Mouse (Mus musculus) hindbrain, embryonic 11.5 days (tissue): ENCODE results near the gene Lgals1. TPM values are rescaled to one million over a fixed set of nuclear protein-coding genes. Genes with fewer than 3 reads are reported as not detected.

ENCODE experiments used
- ATAC-seq: fragments of 200-750 bp; cut with Nextera tagmentation; 2 replicates; pipeline ENCODE4 v1.8.0; 2017; ENCODE audit warnings: mild to moderate bottlenecking, moderate TSS enrichment, moderate library complexity; ENCODE audit not compliant: low FRiP score
- DNase-seq: peaks from one replicate; pipeline ENCODE4 v3.0.0-alpha.2; 2015; ENCODE audit warnings: low spot score
- H3K27ac ChIP-seq: fragments of 300-500 bp; sonication (generic); 2 replicates; pipeline ENCODE4 v1.5.1; 2014; ENCODE audit warnings: mild to moderate bottlenecking, low read depth, low read length
- H3K27me3 ChIP-seq: fragments of 300-500 bp; sonication (generic); 2 replicates; pipeline ENCODE4 v1.6.1; 2014; ENCODE audit warnings: mild to moderate bottlenecking, low read length, moderate library complexity, mixed read lengths; ENCODE audit not compliant: control insufficient read depth, insufficient read depth
- H3K36me3 ChIP-seq: fragments of 300-500 bp; sonication (generic); 2 replicates; pipeline ENCODE4 v1.6.1; 2014; ENCODE audit warnings: mild to moderate bottlenecking, low read length, moderate library complexity, mixed read lengths; ENCODE audit not compliant: control insufficient read depth, insufficient read depth
- H3K4me1 ChIP-seq: fragments of 300-500 bp; sonication (generic); replicated peaks from 2 replicates; pipeline ENCODE4 v1.6.1; 2014; ENCODE audit warnings: low read length, mixed read lengths; ENCODE audit not compliant: control insufficient read depth, insufficient read depth
- H3K4me2 ChIP-seq: fragments of 300-500 bp; sonication (generic); replicated peaks from 2 replicates; pipeline ENCODE4 v1.6.1; 2014; ENCODE audit warnings: mild to moderate bottlenecking, low read depth, low read length
- H3K4me3 ChIP-seq: fragments of 300-500 bp; sonication (generic); 2 replicates; pipeline ENCODE4 v1.5.1; 2014; ENCODE audit warnings: low read depth, low read length
- H3K9ac ChIP-seq: fragments of 300-500 bp; sonication (generic); 2 replicates; pipeline ENCODE4 v1.6.1; 2014; ENCODE audit warnings: low read depth, low read length
- H3K9me3 ChIP-seq: fragments of 300-500 bp; sonication (generic); 2 replicates; pipeline ENCODE4 v1.6.1; 2016; ENCODE audit warnings: low read length; ENCODE audit not compliant: control insufficient read depth
- WGBS: fragments of 180-500 bp; shearing (Covaris S2); extraction: QIAGEN DNeasy Blood & Tissue Kit; methylation state at CpG from one replicate; pipeline ENCODE4 v1.1.7; 2014; 5-methylcytosine and 5-hydroxymethylcytosine counted together
- polyA plus RNA-seq: library from polyadenylated mRNA; unstranded; fragments of >200 nt; fragmentation: Nextera tagmentation; extraction: Ambion mirVana; gene quantifications from 2 replicates; pipeline ENCODE4 v1.2.1, GENCODE M21; 2014

Gene Lgals1
- polyA plus RNA-seq, 1 experiment from 2014 or later: 438 TPM

- no peaks in the 10 kb centered on the region for H3K9me3 ChIP-seq
- peaks cover 11% of the 10 kb centered on the region; the same call in 1 of the 2 replicates for H3K36me3 ChIP-seq
- H3K4me1 ChIP-seq: peaks cover 3% of the 10 kb centered on the region; the same call in 1 of the 2 replicates
- no peaks in the 10 kb centered on the region for H3K27me3 ChIP-seq
- H3K9ac ChIP-seq: no peak overlapping the region
- H3K4me2 ChIP-seq: no peak overlapping the region
- H3K4me3 ChIP-seq: no peak overlapping the region
- ATAC-seq: no peak
- 71% methylated on average over 7 of the region's 7 CpGs for WGBS
- no peak for DNase-seq
- H3K27ac ChIP-seq: no peak overlapping the region
These were observed 34.1 kb upstream of the Lgals1 start for GRCm38 (mm10) chr15:78892440-78892839.

- H3K36me3 ChIP-seq: peaks cover 5% of the 10 kb centered on the region; the same call in 1 of the 2 replicates
- whole genome bisulfite sequencing: 83% methylated on average over 13 of the region's 13 CpGs
- no peak overlapping the region for H3K4me3 ChIP-seq
- 0 out of 2 replicates have a peak, but pooled peaks cover under 1% of the 10 kb centered on the region for H3K27me3 ChIP-seq
- ATAC-seq (no peak), DNase-seq (no peak)
- H3K4me1 ChIP-seq: peaks cover 2% of the 10 kb centered on the region; the same call in 1 of the 2 replicates
- H3K9ac ChIP-seq: no peak overlapping the region
- no peak overlapping the region for H3K4me2 ChIP-seq
- no peaks in the 10 kb centered on the region for H3K9me3 ChIP-seq
- H3K27ac ChIP-seq: no peak overlapping the region
These were observed 31.8 kb upstream of the Lgals1 start for GRCm38 (mm10) chr15:78894726-78895125.

GRCm38 (mm10) chr15:78895741-78896140 lies 30.8 kb upstream of the Lgals1 start:
- Histone ChIP-seq H3K4me3 (no peak overlapping the region), H3K27me3 (peaks cover 8% of the 10 kb centered on the region), H3K4me1 (peaks cover 3% of the 10 kb centered on the region; the same call in 1 of the 2 replicates), H3K36me3 (peaks cover 5% of the 10 kb centered on the region; the same call in 1 of the 2 replicates), H3K9me3 (no peaks in the 10 kb centered on the region), H3K9ac (no peak overlapping the region), H3K27ac (no peak overlapping the region), H3K4me2 (no peak overlapping the region)
- 88% methylated on average over 2 of the region's 2 CpGs for WGBS
- no peak for ATAC-seq
- no peak for DNase-seq

- H3K4me1 ChIP-seq: peaks cover 5% of the 10 kb centered on the region; the same call in 1 of the 2 replicates
- 80% methylated on average over 3 of the region's 3 CpGs for WGBS
- no peak overlapping the region for H3K27ac ChIP-seq
- no peak for DNase-seq
- peaks cover 5% of the 10 kb centered on the region; the same call in 1 of the 2 replicates for H3K36me3 ChIP-seq
- H3K27me3 ChIP-seq: peaks cover 8% of the 10 kb centered on the region
- no peak overlapping the region for H3K9ac ChIP-seq
- no peak overlapping the region for H3K4me3 ChIP-seq
- ATAC-seq: no peak
- H3K4me2 ChIP-seq: no peak overlapping the region
- H3K9me3 ChIP-seq: no peaks in the 10 kb centered on the region
These were observed 30.4 kb upstream of the Lgals1 start for GRCm38 (mm10) chr15:78896149-78896548.

- Histone ChIP-seq H3K27ac (no peak overlapping the region), H3K27me3 (peaks cover 8% of the 10 kb centered on the region), H3K36me3 (no peaks in the 10 kb centered on the region), H3K4me3 (no peak overlapping the region), H3K9ac (no peak overlapping the region), H3K4me2 (no peak overlapping the region), H3K4me1 (peaks cover 8% of the 10 kb centered on the region; the same call in 1 of the 2 replicates), H3K9me3 (no peaks in the 10 kb centered on the region)
- DNase-seq (no peak), ATAC-seq (no peak)
- WGBS: 89% methylated on average over 4 of the region's 4 CpGs
These were observed 29.0 kb upstream of the Lgals1 start for GRCm38 (mm10) chr15:78897488-78897887.

GRCm38 (mm10) chr15:78898507-78899001 lies 28.0 kb upstream of the Lgals1 start:
- WGBS: 57% methylated on average over 6 of the region's 6 CpGs
- H3K9me3 ChIP-seq: no peaks in the 10 kb centered on the region
- H3K9ac ChIP-seq: no peak overlapping the region
- no peak overlapping the region for H3K4me3 ChIP-seq
- H3K27me3 ChIP-seq: peaks cover 8% of the 10 kb centered on the region
- H3K4me2 ChIP-seq: no peak overlapping the region; the same call in 1 of the 2 replicates
- DNase-seq (no peak), ATAC-seq (no peak)
- H3K4me1 ChIP-seq: peaks cover 8% of the 10 kb centered on the region; the same call in 1 of the 2 replicates
- no peaks in the 10 kb centered on the region for H3K36me3 ChIP-seq
- no peak overlapping the region for H3K27ac ChIP-seq

GRCm38 (mm10) chr15:78899409-78899739 lies 27.2 kb upstream of the Lgals1 start, which contains the start of gene Gm49510:
Gm49510 (plus strand) TSS chr15:78899667.
- Histone ChIP-seq H3K9ac (peak within 1 kb of the TSS; percentile 61), H3K27me3 (peaks cover 8% of the 10 kb centered on the region), H3K4me1 (peaks cover 8% of the 10 kb centered on the region; the same call in 1 of the 2 replicates), H3K36me3 (no peaks in the 10 kb centered on the region), H3K9me3 (no peaks in the 10 kb centered on the region), H3K4me3 (peak within 1 kb of the TSS; percentile 46), H3K4me2 (peak within 1 kb of the TSS; percentile 97), H3K27ac (no peak within 1 kb of the TSS)
- DNase-seq: peak; percentile 35
- ATAC-seq: no peak
- WGBS: 4% methylated on average over 20 of the region's 20 CpGs

GRCm38 (mm10) chr15:78899740-78900584 lies 26.6 kb upstream of the Lgals1 start, which contains the start of gene Sh3bp1:
Sh3bp1 (plus strand) TSS chr15:78899768.
- peak; percentile 73 for DNase-seq
- Histone ChIP-seq H3K4me1 (peaks cover 8% of the 10 kb centered on the region; the same call in 1 of the 2 replicates), H3K36me3 (no peaks in the 10 kb centered on the region), H3K4me3 (peak within 1 kb of the TSS; percentile 46), H3K9ac (peak within 1 kb of the TSS; percentile 61), H3K27ac (no peak within 1 kb of the TSS), H3K27me3 (peaks cover 8% of the 10 kb centered on the region), H3K9me3 (no peaks in the 10 kb centered on the region), H3K4me2 (peak within 1 kb of the TSS; percentile 97)
- WGBS: 2% methylated on average over 46 of the region's 47 CpGs
- no peak for ATAC-seq
